Mouse (Mus musculus) intestine, embryonic 14.5 days (tissue): ENCODE measurements at regions not wholly inside any gene's neighbourhood (a gene's known extent, or its start where the extent isn't known, plus 50 kb on each side); places are given as distances from the start of the nearest gene placed in this dataset.

ENCODE experiments used
- ATAC-seq: fragments of 200-750 bp; cut with Nextera tagmentation; replicated peaks from 2 replicates; pipeline ENCODE4 v1.8.0; 2017; ENCODE audit warnings: low read depth, moderate number of reproducible peaks, moderate TSS enrichment, moderate library complexity; ENCODE audit not compliant: low FRiP score, low TSS enrichment
- DNase-seq: peaks from one replicate; pipeline ENCODE4 v3.0.0-alpha.2; 2018; ENCODE audit warnings: low spot score
- H3K27ac ChIP-seq: fragments of 300-500 bp; sonication (generic); 2 replicates; pipeline ENCODE4 v1.5.1; 2014; ENCODE audit warnings: low read depth, mild to moderate bottlenecking, control low read depth
- H3K27me3 ChIP-seq: fragments of 300-500 bp; sonication (generic); replicated peaks from 2 replicates; pipeline ENCODE4 v1.6.1; 2014; ENCODE audit warnings: low read length, control low read depth; ENCODE audit not compliant: control insufficient read depth, insufficient read depth
- H3K36me3 ChIP-seq: fragments of 300-500 bp; sonication (generic); 2 replicates; pipeline ENCODE4 v1.6.1; 2014; ENCODE audit warnings: low read length, control low read depth; ENCODE audit not compliant: control insufficient read depth, insufficient read depth
- H3K4me1 ChIP-seq: fragments of 300-500 bp; sonication (generic); replicated peaks from 2 replicates; pipeline ENCODE4 v1.6.1; 2014; ENCODE audit warnings: low read length, control low read depth, mixed read lengths; ENCODE audit not compliant: control insufficient read depth, insufficient read depth
- H3K4me2 ChIP-seq: fragments of 300-500 bp; sonication (generic); 2 replicates; pipeline ENCODE4 v1.6.1; 2014; ENCODE audit warnings: low read length
- H3K4me3 ChIP-seq: fragments of 300-500 bp; sonication (generic); 2 replicates; pipeline ENCODE4 v1.5.1; 2014; ENCODE audit warnings: low read depth, low read length, control low read depth, mixed read lengths
- H3K9ac ChIP-seq: fragments of 300-500 bp; sonication (generic); 2 replicates; pipeline ENCODE4 v1.6.1; 2014; ENCODE audit warnings: mild to moderate bottlenecking, low read length
- H3K9me3 ChIP-seq: fragments of 300-500 bp; sonication (generic); 2 replicates; pipeline ENCODE4 v1.6.1; 2016; ENCODE audit warnings: low read length, control low read depth; ENCODE audit not compliant: control insufficient read depth
- WGBS: fragments of 180-500 bp; shearing (Covaris S2); extraction: QIAGEN DNeasy Blood & Tissue Kit; methylation state at CpG from one replicate; pipeline ENCODE4 v1.1.7; 2014; 5-methylcytosine and 5-hydroxymethylcytosine counted together

- no peaks in the 10 kb centered on the region for H3K9me3 ChIP-seq
- ATAC-seq (no peak), DNase-seq (no peak)
- H3K27ac ChIP-seq, result no peak overlapping the region
- no peak overlapping the region for H3K4me3 ChIP-seq
- no peak overlapping the region for H3K4me2 ChIP-seq
- WGBS, result 78% methylated on average over 2 of the region's 2 CpGs
- H3K4me1 ChIP-seq, result no peaks in the 10 kb centered on the region
- no peaks in the 10 kb centered on the region for H3K27me3 ChIP-seq
- H3K36me3 ChIP-seq, result no peaks in the 10 kb centered on the region
- H3K9ac ChIP-seq, result no peak overlapping the region
These were observed 120.8 kb upstream of the Tmem164 start for GRCm38 (mm10) chrX:142560209-142560912.

GRCm38 (mm10) chrX:142561788-142562187 is 119.4 kb upstream of the Tmem164 start:
- H3K36me3 ChIP-seq, result no peaks in the 10 kb centered on the region
- H3K4me2 ChIP-seq, result no peak overlapping the region
- WGBS, result 58% methylated on average over 5 of the region's 5 CpGs
- H3K27ac ChIP-seq, result no peak overlapping the region
- no peaks in the 10 kb centered on the region for H3K4me1 ChIP-seq
- H3K27me3 ChIP-seq, result no peaks in the 10 kb centered on the region
- no peak overlapping the region for H3K9ac ChIP-seq
- ATAC-seq, result no peak
- DNase-seq, result no peak
- no peaks in the 10 kb centered on the region for H3K9me3 ChIP-seq
- H3K4me3 ChIP-seq, result no peak overlapping the region

- WGBS, result 63% methylated on average over 9 of the region's 9 CpGs
- no peaks in the 10 kb centered on the region for H3K4me1 ChIP-seq
- H3K27me3 ChIP-seq, result no peaks in the 10 kb centered on the region
- H3K27ac ChIP-seq, result no peak overlapping the region
- no peak overlapping the region for H3K4me3 ChIP-seq
- no peak for DNase-seq
- H3K9me3 ChIP-seq, result no peaks in the 10 kb centered on the region
- no peaks in the 10 kb centered on the region for H3K36me3 ChIP-seq
- H3K9ac ChIP-seq, result no peak overlapping the region
- no peak overlapping the region for H3K4me2 ChIP-seq
- ATAC-seq, result no peak
These were observed 117.0 kb upstream of the Tmem164 start for GRCm38 (mm10) chrX:142564186-142564585.

DNA sequence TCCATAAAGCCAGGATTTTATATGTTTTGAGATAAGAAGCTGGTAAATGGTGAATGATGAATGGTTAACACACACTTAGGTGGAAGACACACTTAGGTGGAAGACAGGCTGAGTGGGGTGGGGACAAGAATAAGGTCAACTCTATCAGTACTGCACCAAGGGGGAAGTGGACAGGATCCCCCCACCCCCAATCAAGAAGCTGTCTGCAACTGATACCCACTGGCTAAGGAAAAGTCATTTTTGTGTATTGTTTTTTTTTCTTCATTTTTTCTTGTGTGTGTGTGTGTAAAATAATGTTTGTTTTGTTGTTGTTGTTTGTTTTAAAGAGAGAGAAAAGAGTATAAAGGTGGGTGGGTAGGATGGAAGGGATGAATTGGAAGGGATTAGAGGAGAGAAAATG is 109.4 kb upstream of the Tmem164 start:
- ATAC-seq, result no peak
- Histone ChIP-seq H3K9me3 (no peaks in the 10 kb centered on the region), H3K4me3 (no peak overlapping the region), H3K36me3 (no peaks in the 10 kb centered on the region), H3K27me3 (peaks cover 4% of the 10 kb centered on the region; the same call in 1 of the 2 replicates), H3K4me1 (no peaks in the 10 kb centered on the region), H3K9ac (no peak overlapping the region), H3K4me2 (no peak overlapping the region), H3K27ac (no peak overlapping the region)
- no peak for DNase-seq

- Histone ChIP-seq H3K27ac (no peak overlapping the region), H3K4me3 (no peak overlapping the region), H3K4me1 (no peaks in the 10 kb centered on the region), H3K27me3 (peaks cover 4% of the 10 kb centered on the region; the same call in 1 of the 2 replicates), H3K4me2 (no peak overlapping the region), H3K36me3 (no peaks in the 10 kb centered on the region), H3K9me3 (no peaks in the 10 kb centered on the region), H3K9ac (no peak overlapping the region)
- DNase-seq, result no peak
- no peak for ATAC-seq
- 94% methylated on average over 4 of the region's 4 CpGs for WGBS
These were observed 107.2 kb upstream of the Tmem164 start for GRCm38 (mm10) chrX:142574022-142574421.

DNA sequence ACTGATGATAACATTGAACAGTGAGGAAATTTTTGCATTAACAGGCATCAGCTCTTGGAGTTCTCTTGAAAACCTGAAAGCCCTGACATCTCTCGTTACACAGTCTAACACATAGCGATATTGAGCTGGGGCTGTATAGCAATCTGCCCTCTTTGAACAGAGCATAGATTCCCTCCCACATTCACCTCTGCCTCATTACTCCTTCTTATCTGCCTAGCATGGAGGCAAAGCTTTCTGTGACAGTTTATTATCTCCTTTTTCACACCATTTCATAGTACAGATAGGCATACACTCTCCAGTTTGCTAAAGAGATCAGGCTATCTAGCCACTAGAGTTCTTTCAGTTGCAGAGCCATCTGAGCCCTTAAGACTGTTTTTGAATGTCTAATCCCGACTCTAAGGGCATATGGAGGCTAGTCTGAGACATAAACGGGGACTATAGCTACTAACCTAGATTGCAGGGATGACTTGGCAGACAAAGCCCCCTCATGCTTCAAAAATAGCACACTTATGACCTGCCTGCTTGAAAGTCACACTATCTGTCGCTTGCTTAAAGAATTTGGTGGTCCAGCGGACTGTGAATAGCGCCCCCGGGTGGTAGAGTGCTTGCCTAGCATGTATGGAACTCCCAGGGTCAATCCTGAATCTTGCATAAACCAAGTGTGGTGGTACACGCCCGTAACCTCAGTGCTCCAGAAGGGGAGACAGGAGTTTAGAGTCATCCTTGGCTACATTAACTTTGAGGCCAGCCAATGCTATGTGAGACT is 106.1 kb upstream of the Tmem164 start:
- Histone ChIP-seq H3K9me3 (no peaks in the 10 kb centered on the region), H3K4me3 (no peak overlapping the region), H3K27ac (no peak overlapping the region), H3K9ac (no peak overlapping the region), H3K4me1 (no peaks in the 10 kb centered on the region), H3K36me3 (no peaks in the 10 kb centered on the region), H3K27me3 (peaks cover 4% of the 10 kb centered on the region; the same call in 1 of the 2 replicates), H3K4me2 (no peak overlapping the region)
- 53% methylated on average over 10 of the region's 10 CpGs for WGBS
- DNase-seq, result no peak
- no peak for ATAC-seq

- no peak overlapping the region for H3K4me3 ChIP-seq
- no peaks in the 10 kb centered on the region for H3K36me3 ChIP-seq
- 68% methylated on average over 3 of the region's 3 CpGs for WGBS
- peaks cover 4% of the 10 kb centered on the region; the same call in 1 of the 2 replicates for H3K27me3 ChIP-seq
- H3K4me2 ChIP-seq, result no peak overlapping the region
- H3K9me3 ChIP-seq, result no peaks in the 10 kb centered on the region
- H3K27ac ChIP-seq, result no peak overlapping the region
- no peaks in the 10 kb centered on the region for H3K4me1 ChIP-seq
- ATAC-seq (no peak), DNase-seq (no peak)
- H3K9ac ChIP-seq, result no peak overlapping the region
These were observed 105.1 kb upstream of the Tmem164 start for GRCm38 (mm10) chrX:142576127-142576526.

GRCm38 (mm10) chrX:142577449-142578081 is 103.6 kb upstream of the Tmem164 start:
- peaks cover 1% of the 10 kb centered on the region; the same call in 1 of the 2 replicates for H3K27me3 ChIP-seq
- no peak overlapping the region for H3K9ac ChIP-seq
- ATAC-seq, result no peak
- no peak overlapping the region for H3K4me2 ChIP-seq
- no peak overlapping the region for H3K4me3 ChIP-seq
- H3K9me3 ChIP-seq, result no peaks in the 10 kb centered on the region
- no peaks in the 10 kb centered on the region for H3K36me3 ChIP-seq
- no peak overlapping the region for H3K27ac ChIP-seq
- no peaks in the 10 kb centered on the region for H3K4me1 ChIP-seq
- 71% methylated on average over 6 of the region's 6 CpGs for WGBS
- no peak for DNase-seq
